9 mouse cellular contexts compared by ENCODE assay signal in the genomic region with DNA sequence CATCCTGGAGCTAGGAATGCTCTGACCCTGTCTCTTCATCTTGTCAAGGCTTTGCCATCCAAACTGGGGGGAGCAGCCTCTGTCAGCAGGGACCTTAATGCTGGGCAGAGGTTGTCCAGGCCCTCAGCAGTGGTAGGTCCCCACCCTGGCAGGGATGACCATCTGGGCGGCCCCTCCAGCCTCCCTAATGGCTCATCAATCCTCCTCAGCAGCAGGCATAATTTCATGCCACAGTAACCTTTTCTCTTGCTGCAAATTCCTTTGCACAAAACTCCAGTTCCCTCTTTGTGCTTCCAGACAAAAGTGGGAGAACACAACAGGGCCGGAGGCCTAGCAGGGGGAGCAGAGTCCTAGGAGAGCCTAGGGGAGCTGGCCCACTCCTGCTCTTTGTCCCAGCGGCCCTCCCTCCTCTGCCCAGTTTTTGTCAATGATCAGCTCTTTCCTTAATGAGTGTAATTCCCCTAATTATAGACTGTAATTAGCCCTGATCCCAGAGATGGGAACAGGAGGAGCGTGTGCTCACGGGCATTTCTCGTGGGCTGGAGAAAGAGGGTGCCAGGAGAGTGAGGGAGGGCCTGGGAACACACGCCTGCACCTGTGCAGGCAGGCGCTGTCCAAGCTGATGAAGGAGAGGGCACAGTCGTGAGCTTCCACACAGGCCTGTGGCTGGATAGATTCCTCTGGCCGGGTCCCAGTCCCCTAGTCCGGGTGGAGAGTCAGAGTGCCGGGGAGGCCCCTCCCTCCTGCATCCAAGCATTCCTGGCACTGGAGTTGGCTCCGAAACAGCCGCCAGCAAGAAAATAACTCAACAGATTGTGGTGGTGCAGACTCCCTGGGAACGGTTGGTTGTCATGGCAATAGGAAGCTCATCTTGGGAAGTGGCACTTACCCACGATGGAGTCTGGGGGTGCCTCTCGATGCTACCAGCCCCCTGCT. TPM values are rescaled to one million over a fixed set of nuclear protein-coding genes. Genes with fewer than 3 reads are reported as not detected.
DNase-seq lines count a peak whose midpoint lies in the region; ATAC-seq lines count a peak whose summit lies in the region.
"Had no signal": no experiment of that assay in that cellular context is flagged by ENCODE, and none has a peak within 500 bp of the region (broad histone marks: within the 10 kb centered on the region; RNA-seq: fewer than 3 reads in every experiment).

No protein-coding gene starts in this region.

- peaks cover 33% of the 10 kb centered on the region for H3K4me1 ChIP-seq in forebrain, embryonic 14.5 days (ENCODE audit: control insufficient read depth, insufficient read depth, low read length)
- peaks cover 14% of the 10 kb centered on the region for H3K4me1 ChIP-seq in neural tube, embryonic 11.5 days (ENCODE audit: control insufficient read depth, insufficient read depth, low read length)

- WGBS in forebrain, embryonic 14.5 days, result 1% methylated on average over 17 of the region's 17 CpGs
- 7% methylated on average over 17 of the region's 17 CpGs for WGBS in neural tube, embryonic 11.5 days

- DNase-seq in adrenal gland, postnatal 10 days, result peak; percentile 27
- no peak for DNase-seq in adrenal gland, postnatal 25 days
- peak; percentile 96 for DNase-seq in cerebellum, adult 11-12 months
- DNase-seq in forebrain, embryonic 14.5 days (ENCODE audit: low spot score), result peak; percentile 97
- peak; percentile 88 for DNase-seq in layer of hippocampus, adult 9-11 months
- DNase-seq in neural tube, embryonic 11.5 days (ENCODE audit: low spot score), result peak; percentile 77
- no peak for DNase-seq in urinary bladder, postnatal 25 days (ENCODE audit: low spot score)
- no peak for DNase-seq in ovary, postnatal 14 days (ENCODE audit: low spot score)

- H3K27ac ChIP-seq in forebrain, embryonic 14.5 days (ENCODE audit: low read depth, low read length), result peak overlapping the region; percentile 95
- H3K27ac ChIP-seq in neural tube, embryonic 11.5 days (ENCODE audit: low read depth, low read length), result peak overlapping the region; percentile 60
- H3K27ac ChIP-seq: limb, embryonic 15.5 days had no signal

- H3K36me3 ChIP-seq in forebrain, embryonic 14.5 days (ENCODE audit: control insufficient read depth, insufficient read depth, low read length), result peaks cover 29% of the 10 kb centered on the region
- no peaks in the 10 kb centered on the region for H3K36me3 ChIP-seq in neural tube, embryonic 11.5 days (ENCODE audit: control insufficient read depth, insufficient read depth, low read length)
- H3K36me3 ChIP-seq: limb, embryonic 15.5 days had no signal

- H3K27me3 ChIP-seq in forebrain, embryonic 14.5 days (replicated peaks; ENCODE audit: control insufficient read depth, insufficient read depth, low read length), result no peaks in the 10 kb centered on the region
- peaks cover 31% of the 10 kb centered on the region for H3K27me3 ChIP-seq in neural tube, embryonic 11.5 days (ENCODE audit: control insufficient read depth, insufficient read depth, low read length)

- H3K4me3 ChIP-seq in forebrain, embryonic 14.5 days (ENCODE audit: low read depth, low read length), result no peak overlapping the region
- H3K4me3 ChIP-seq in neural tube, embryonic 11.5 days (ENCODE audit: low read depth, low read length), result no peak overlapping the region
- H3K4me3 ChIP-seq: limb, embryonic 15.5 days had no signal

- H3K9ac ChIP-seq in forebrain, embryonic 14.5 days (ENCODE audit: low read length), result peak overlapping the region; percentile 42; the same call in 1 of the 2 replicates
- peak overlapping the region; percentile 20; the same call in 1 of the 2 replicates for H3K9ac ChIP-seq in neural tube, embryonic 11.5 days (ENCODE audit: low read length)
- H3K9ac ChIP-seq: limb, embryonic 15.5 days had no signal

- no peaks in the 10 kb centered on the region for H3K9me3 ChIP-seq in forebrain, embryonic 14.5 days (replicated peaks; ENCODE audit: control insufficient read depth, low read length)
- H3K9me3 ChIP-seq in neural tube, embryonic 11.5 days (ENCODE audit: control insufficient read depth, low read length), result no peaks in the 10 kb centered on the region
- H3K9me3 ChIP-seq: limb, embryonic 15.5 days had no signal

- peak overlapping the region; percentile 30; the same call in 1 of the 2 replicates for H3K4me2 ChIP-seq in forebrain, embryonic 14.5 days (ENCODE audit: low read length)
- H3K4me2 ChIP-seq in neural tube, embryonic 11.5 days (ENCODE audit: low read depth), result peak overlapping the region; percentile 18; the same call in 1 of the 2 replicates
- H3K4me2 ChIP-seq: limb, embryonic 15.5 days had no signal

- peak; percentile 89 for ATAC-seq in forebrain, embryonic 14.5 days
- peak; percentile 86 for ATAC-seq in neural tube, embryonic 11.5 days (ENCODE audit: insufficient read depth, low FRiP score, low TSS enrichment)

RNA-seq across cellular contexts. Expression of a gene that starts 17.2 kb away (rescaled TPM):
- total RNA-seq in adrenal gland, postnatal 10 days (2021), result 10 to 100 TPM; 42.9 to 55.3 TPM
- 76.6 and 79.8 TPM in 2 replicates for total RNA-seq in adrenal gland, postnatal 25 days (2021)
- 16.5 and 17.0 TPM in 2 replicates for polyA plus RNA-seq in forebrain, embryonic 14.5 days (2014; fragmentation: Nextera tagmentation; extraction: Ambion mirVana)
- 17.8 and 19.6 TPM in 2 replicates for polyA plus RNA-seq in neural tube, embryonic 11.5 days (2014; fragmentation: Nextera tagmentation; extraction: Ambion mirVana)

RNA-seq across cellular contexts. Expression of a gene that starts 34.8 kb away (rescaled TPM):
- 1 to 10 TPM; 2.5 to 3.6 TPM for total RNA-seq in adrenal gland, postnatal 10 days (2021)
- 2.0 and 2.7 TPM in 2 replicates for total RNA-seq in adrenal gland, postnatal 25 days (2021)
- polyA plus RNA-seq in forebrain, embryonic 14.5 days (2014; fragmentation: Nextera tagmentation; extraction: Ambion mirVana), result 140 and 175 TPM in 2 replicates
- polyA plus RNA-seq in neural tube, embryonic 11.5 days (2014; fragmentation: Nextera tagmentation; extraction: Ambion mirVana), result 12.4 and 13.8 TPM in 2 replicates

Comparison
In these comparisons a context has a peak if more than half of its experiments do, and no peak if none do; other contexts are left out.
1. DNase-seq: peak in adrenal gland, postnatal 10 days (single experiment), cerebellum, adult 11-12 months (single experiment), forebrain, embryonic 14.5 days (single experiment), layer of hippocampus, adult 9-11 months (single experiment) and neural tube, embryonic 11.5 days (single experiment); none in adrenal gland, postnatal 25 days (single experiment), urinary bladder, postnatal 25 days (single experiment) and ovary, postnatal 14 days (single experiment).